Mouse (Mus musculus) kidney, embryonic 15.5 days (tissue): ENCODE results near the gene Ager. TPM values are rescaled to one million over a fixed set of nuclear protein-coding genes. Genes with fewer than 3 reads are reported as not detected.

Source experiments
- ATAC-seq: fragments of 200-750 bp; cut with Nextera tagmentation; replicated peaks from 2 replicates; pipeline ENCODE4 v1.8.0; 2017; ENCODE audit warnings: moderate TSS enrichment; ENCODE audit not compliant: low FRiP score
- H3K27ac ChIP-seq: fragments of 300-500 bp; sonication (generic); 2 replicates; pipeline ENCODE4 v1.5.1; 2015; ENCODE audit warnings: mild to moderate bottlenecking, inconsistent platforms
- H3K27me3 ChIP-seq: fragments of 300-500 bp; sonication (generic); 2 replicates; pipeline ENCODE4 v1.6.1; 2015; ENCODE audit warnings: inconsistent platforms
- H3K36me3 ChIP-seq: fragments of 300-500 bp; sonication (generic); 2 replicates; pipeline ENCODE4 v1.6.1; 2015; ENCODE audit warnings: inconsistent platforms
- H3K4me1 ChIP-seq: fragments of 300-500 bp; sonication (generic); 2 replicates; pipeline ENCODE4 v1.6.1; 2015; ENCODE audit warnings: inconsistent platforms
- H3K4me2 ChIP-seq: fragments of 300-500 bp; sonication (generic); 2 replicates; pipeline ENCODE4 v1.6.1; 2015; ENCODE audit warnings: moderate library complexity, mild to moderate bottlenecking, inconsistent platforms
- H3K4me3 ChIP-seq: fragments of 300-500 bp; sonication (generic); replicated peaks from 2 replicates; pipeline ENCODE4 v1.5.1; 2015; ENCODE audit warnings: mild to moderate bottlenecking, inconsistent platforms
- H3K9ac ChIP-seq: fragments of 300-500 bp; sonication (generic); 2 replicates; pipeline ENCODE4 v1.6.1; 2015; ENCODE audit warnings: mild to moderate bottlenecking, inconsistent platforms
- H3K9me3 ChIP-seq: fragments of 300-500 bp; sonication (generic); replicated peaks from 2 replicates; pipeline ENCODE4 v1.6.1; 2016; ENCODE audit warnings: inconsistent platforms
- WGBS: fragments of 180-500 bp; shearing (Covaris S2); methylation state at CpG from one replicate; pipeline ENCODE4 v1.1.7; 2015; ENCODE audit warnings: mixed read lengths; 5-methylcytosine and 5-hydroxymethylcytosine counted together
- polyA plus RNA-seq: library from polyadenylated mRNA; unstranded; fragments of >200 nt; fragmentation: Nextera tagmentation; extraction: Ambion mirVana; gene quantifications from 2 replicates; pipeline ENCODE4 v1.2.1, GENCODE M21; 2015

Ager gene
- polyA plus RNA-seq, 1 experiment from 2014 or later, result 7.5 TPM

GRCm38 (mm10) chr17:34585877-34586771, 11.5 kb upstream of the Ager start:
- peak overlapping the region; percentile 82 for H3K4me3 ChIP-seq
- peak overlapping the region; percentile 96 for H3K4me2 ChIP-seq
- WGBS, result 29% methylated on average over 32 of the region's 32 CpGs
- peak overlapping the region; percentile 95 for H3K9ac ChIP-seq
- peaks cover 49% of the 10 kb centered on the region for H3K4me1 ChIP-seq
- no peak for ATAC-seq
- no peaks in the 10 kb centered on the region for H3K36me3 ChIP-seq
- no peaks in the 10 kb centered on the region for H3K27me3 ChIP-seq
- no peaks in the 10 kb centered on the region for H3K9me3 ChIP-seq
- peak overlapping the region; percentile 100 for H3K27ac ChIP-seq

- peak; percentile 81 for ATAC-seq
- under 1% methylated on average over 38 of the region's 38 CpGs for WGBS
- Histone ChIP-seq H3K36me3 (no peaks in the 10 kb centered on the region), H3K27me3 (no peaks in the 10 kb centered on the region), H3K4me3 (peak overlapping the region; percentile 82), H3K9me3 (no peaks in the 10 kb centered on the region), H3K4me1 (peaks cover 56% of the 10 kb centered on the region), H3K27ac (peak overlapping the region; percentile 100), H3K4me2 (peak overlapping the region; percentile 96), H3K9ac (peak overlapping the region; percentile 95)
Measured at GRCm38 (mm10) chr17:34586796-34587422, 10.8 kb upstream of the Ager start.

DNA sequence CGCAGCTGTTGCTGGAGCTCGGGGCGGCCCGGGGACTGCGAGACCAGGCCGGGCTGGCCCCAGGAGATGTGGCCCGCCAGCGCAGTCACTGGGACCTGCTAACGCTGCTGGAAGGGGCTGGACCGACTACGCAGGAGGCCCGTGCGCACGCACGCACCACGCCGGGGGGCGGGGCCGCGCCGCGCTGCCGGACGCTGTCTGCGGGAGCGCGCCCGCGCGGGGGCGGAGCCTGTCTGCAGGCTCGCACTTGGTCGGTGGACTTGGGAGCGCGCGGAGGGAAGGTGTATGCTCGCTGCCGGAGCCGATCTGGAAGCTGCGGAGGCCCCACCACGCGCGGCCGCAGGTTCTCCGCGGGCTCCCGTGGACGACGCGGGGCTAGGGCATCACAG, 10.2 kb upstream of the Ager start:
- peak overlapping the region; percentile 82 for H3K4me3 ChIP-seq
- peak; percentile 73 for ATAC-seq

GRCm38 (mm10) chr17:34587814-34588213, 9.8 kb upstream of the Ager start:
- H3K27ac ChIP-seq, result peak overlapping the region; percentile 100
- H3K4me1 ChIP-seq, result peaks cover 57% of the 10 kb centered on the region
- no peaks in the 10 kb centered on the region for H3K9me3 ChIP-seq
- no peak for ATAC-seq
- no peaks in the 10 kb centered on the region for H3K27me3 ChIP-seq
- H3K9ac ChIP-seq, result peak overlapping the region; percentile 95
- peak overlapping the region; percentile 82 for H3K4me3 ChIP-seq
- no peaks in the 10 kb centered on the region for H3K36me3 ChIP-seq
- 4% methylated on average over 19 of the region's 19 CpGs for WGBS
- H3K4me2 ChIP-seq, result peak overlapping the region; percentile 96

More for the DNA sequence above, 10.2 kb upstream of the Ager start:
- WGBS, result 1% methylated on average over 49 of the region's 50 CpGs
- Histone ChIP-seq H3K4me1 (peaks cover 57% of the 10 kb centered on the region), H3K9me3 (no peaks in the 10 kb centered on the region), H3K27me3 (no peaks in the 10 kb centered on the region), H3K27ac (peak overlapping the region; percentile 100), H3K36me3 (no peaks in the 10 kb centered on the region), H3K9ac (peak overlapping the region; percentile 95), H3K4me2 (peak overlapping the region; percentile 96)

- peak overlapping the region; percentile 72 for H3K4me2 ChIP-seq
- H3K4me1 ChIP-seq, result peaks cover 64% of the 10 kb centered on the region
- no peaks in the 10 kb centered on the region for H3K27me3 ChIP-seq
- WGBS, result 47% methylated on average over 3 of the region's 3 CpGs
- no peaks in the 10 kb centered on the region for H3K36me3 ChIP-seq
- no peak for ATAC-seq
- H3K9me3 ChIP-seq, result no peaks in the 10 kb centered on the region
- H3K9ac ChIP-seq, result no peak overlapping the region
- no peak overlapping the region for H3K4me3 ChIP-seq
- H3K27ac ChIP-seq, result peak overlapping the region; percentile 100
Measured at GRCm38 (mm10) chr17:34588767-34589166, 8.9 kb upstream of the Ager start.

DNA sequence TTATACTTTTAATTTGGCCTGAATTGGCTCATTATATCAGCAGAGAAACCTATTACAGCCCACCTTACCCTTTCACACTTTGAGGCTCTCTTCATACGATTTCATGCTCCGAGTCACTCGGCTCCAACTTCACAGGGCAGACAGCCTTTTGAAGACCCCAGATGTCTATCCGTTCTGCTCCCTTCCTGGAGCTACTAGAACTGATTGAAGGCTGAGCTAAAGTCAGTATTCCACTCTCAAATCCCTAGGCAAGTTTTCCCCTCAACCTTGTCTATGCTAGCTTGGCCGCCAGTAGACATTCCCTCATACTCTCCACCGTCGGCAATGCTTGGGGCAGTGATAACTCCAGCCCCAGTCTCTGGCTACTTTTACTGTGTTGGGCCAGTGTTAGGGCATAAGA, 8.5 kb upstream of the Ager start:
- 19% methylated on average over 7 of the region's 7 CpGs for WGBS
- H3K4me1 ChIP-seq, result peaks cover 69% of the 10 kb centered on the region

GRCm38 (mm10) chr17:34589681-34590101, 8.0 kb upstream of the Ager start, which contains the start of gene Gpsm3:
Gene Gpsm3, plus strand, starts transcription at chr17:34589806.
- Histone ChIP-seq H3K36me3 (peaks cover 8% of the 10 kb centered on the region), H3K4me1 (peaks cover 73% of the 10 kb centered on the region), H3K9me3 (no peaks in the 10 kb centered on the region), H3K27me3 (no peaks in the 10 kb centered on the region), H3K4me2 (peak within 1 kb of the TSS; percentile 72), H3K4me3 (peak within 1 kb of the TSS; percentile 73), H3K27ac (peak within 1 kb of the TSS; percentile 100), H3K9ac (0 out of 2 replicates have a peak within 1 kb of the TSS, but pooled peaks have one; percentile 7)
- WGBS, result 5% methylated on average over 7 of the region's 7 CpGs
- ATAC-seq, result no peak

More for the DNA sequence above, 8.5 kb upstream of the Ager start:
- H3K27me3 ChIP-seq, result no peaks in the 10 kb centered on the region
- H3K9me3 ChIP-seq, result no peaks in the 10 kb centered on the region
- peak overlapping the region; percentile 100 for H3K27ac ChIP-seq
- ATAC-seq, result no peak
- 0 out of 2 replicates have a peak overlapping the region, but pooled peaks have one; percentile 7 for H3K9ac ChIP-seq
- H3K4me2 ChIP-seq, result peak overlapping the region; percentile 72
- peaks cover 3% of the 10 kb centered on the region for H3K36me3 ChIP-seq
- peak overlapping the region; percentile 73; the same call in 1 of the 2 replicates for H3K4me3 ChIP-seq

DNA sequence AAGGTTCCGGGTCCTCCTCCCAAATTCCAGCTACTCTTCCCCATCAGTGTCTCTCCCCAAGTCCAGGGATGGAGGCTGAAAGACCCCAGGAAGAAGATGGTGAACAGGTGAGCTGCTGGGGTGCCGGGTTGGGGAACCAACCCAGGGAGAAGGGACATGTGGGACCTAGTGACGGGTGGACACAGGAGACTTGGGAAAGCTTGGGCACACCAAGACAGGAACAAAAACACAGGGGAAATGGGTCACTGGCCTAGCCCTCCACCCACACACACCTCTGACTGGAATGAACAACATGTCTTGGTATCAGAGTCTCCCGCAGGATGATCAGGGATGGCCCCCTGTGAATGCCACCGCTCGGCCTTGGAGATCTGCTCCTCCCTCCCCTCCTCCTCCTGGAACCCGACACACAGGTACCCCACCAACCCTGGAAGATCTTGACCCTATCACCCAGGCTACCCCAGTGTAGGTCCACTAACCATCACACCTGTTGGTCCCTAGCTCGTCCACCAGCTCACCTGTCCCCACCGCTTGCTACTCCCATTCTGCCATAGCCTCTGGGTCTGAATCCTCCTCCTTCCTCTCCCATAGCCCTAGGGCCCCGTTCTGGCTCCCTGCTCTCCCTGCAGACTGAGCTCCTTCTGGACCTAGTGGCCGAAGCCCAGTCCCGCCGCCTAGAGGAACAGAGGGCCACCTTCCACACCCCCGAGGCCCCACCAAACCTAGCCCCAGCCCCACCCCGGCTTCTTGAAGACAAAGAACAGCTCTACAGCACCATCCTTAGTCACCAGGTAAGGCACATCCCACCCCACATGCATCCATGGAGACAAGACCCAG, 7.3 kb upstream of the Ager start:
- Histone ChIP-seq H3K9me3 (no peaks in the 10 kb centered on the region), H3K4me1 (peaks cover 80% of the 10 kb centered on the region), H3K4me3 (peak overlapping the region; percentile 73), H3K4me2 (peak overlapping the region; percentile 72), H3K27ac (peak overlapping the region; percentile 100), H3K27me3 (no peaks in the 10 kb centered on the region), H3K36me3 (peaks cover 14% of the 10 kb centered on the region), H3K9ac (no peak overlapping the region)
- WGBS, result 51% methylated on average over 15 of the region's 15 CpGs
- no peak for ATAC-seq

GRCm38 (mm10) chr17:34591029-34591993, 6.4 kb upstream of the Ager start, which contains the start of gene Pbx2:
Gene Pbx2, plus strand, starts transcription at chr17:34591266.
- Histone ChIP-seq H3K4me1 (peaks cover 82% of the 10 kb centered on the region), H3K4me3 (peak within 1 kb of the TSS; percentile 73), H3K27me3 (no peaks in the 10 kb centered on the region), H3K9ac (peak within 1 kb of the TSS; percentile 94), H3K9me3 (no peaks in the 10 kb centered on the region), H3K36me3 (peaks cover 24% of the 10 kb centered on the region), H3K4me2 (peak within 1 kb of the TSS; percentile 72), H3K27ac (peak within 1 kb of the TSS; percentile 100)
- WGBS, result 2% methylated on average over 21 of the region's 21 CpGs
- ATAC-seq, result peak; percentile 40

DNA sequence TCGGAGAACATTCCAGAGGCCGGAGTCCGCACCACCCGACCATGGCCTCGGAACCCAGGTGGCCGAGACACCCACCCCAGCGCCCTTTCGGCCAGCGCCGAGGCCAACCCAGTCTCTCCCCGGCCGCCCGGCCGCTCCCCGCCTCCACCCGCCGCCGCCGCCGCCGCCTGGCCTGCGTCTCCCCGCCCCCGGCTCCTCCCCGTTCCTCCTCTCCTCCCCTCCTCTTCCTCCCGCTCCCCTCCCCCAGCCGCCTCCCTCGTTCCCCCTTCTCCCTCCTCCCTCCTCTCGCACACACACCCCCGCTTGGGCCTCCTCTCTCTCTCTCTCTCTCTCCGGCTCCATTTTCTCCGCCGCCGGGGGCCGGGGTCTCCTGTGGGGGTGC, 5.7 kb upstream of the Ager start:
- H3K4me1 ChIP-seq, result peaks cover 81% of the 10 kb centered on the region

More for the DNA sequence above, 5.7 kb upstream of the Ager start:
- peak overlapping the region; percentile 100 for H3K27ac ChIP-seq
- peaks cover 30% of the 10 kb centered on the region for H3K36me3 ChIP-seq
- H3K4me3 ChIP-seq, result peak overlapping the region; percentile 73
- H3K27me3 ChIP-seq, result no peaks in the 10 kb centered on the region
- peak overlapping the region; percentile 72 for H3K4me2 ChIP-seq
- peak overlapping the region; percentile 94 for H3K9ac ChIP-seq
- H3K9me3 ChIP-seq, result no peaks in the 10 kb centered on the region
- ATAC-seq, result peak; percentile 65
- whole genome bisulfite sequencing, result 1% methylated on average over 25 of the region's 35 CpGs
